Mouse (Mus musculus): ENCODE data around the gene Rasa3. TPM values are rescaled to one million over a fixed set of nuclear protein-coding genes. Genes with fewer than 3 reads are reported as not detected.

Rasa3 gene
- polyA plus RNA-seq, 1 experiment from 2014 or later, result 20.2 TPM

DNA sequence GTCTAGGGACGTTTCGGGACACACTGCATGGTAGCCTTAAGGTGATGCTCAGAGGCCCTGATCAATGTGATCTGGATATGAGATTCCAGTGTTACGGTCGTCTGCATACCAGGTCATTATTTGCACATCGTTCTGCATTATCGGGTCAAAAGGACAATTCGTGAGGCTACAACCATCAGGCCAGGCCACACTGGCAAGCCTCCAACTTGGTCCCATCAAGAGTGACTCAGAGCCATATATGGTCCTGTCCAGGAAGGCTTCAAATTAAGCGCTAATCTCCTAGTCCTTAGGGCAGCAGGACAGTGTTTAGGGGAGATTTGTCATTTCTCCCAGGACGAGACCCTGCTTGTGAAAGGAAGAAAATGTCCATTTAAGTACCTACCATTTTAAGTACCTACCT is 63.3 kb downstream of the Rasa3 start:
- Histone ChIP-seq H3K27me3 (no peaks in the 10 kb centered on the region), H3K4me1 (replicated peaks) (peaks cover 10% of the 10 kb centered on the region; the same call in 1 of the 2 replicates), H3K4me2 (no peak overlapping the region), H3K36me3 (peaks cover 19% of the 10 kb centered on the region), H3K9ac (replicated peaks) (no peak overlapping the region), H3K9me3 (0 out of 2 replicates have a peak, but pooled peaks cover 7% of the 10 kb centered on the region), H3K4me3 (replicated peaks) (no peak overlapping the region), H3K27ac (no peak overlapping the region)
- ATAC-seq (ENCODE audit: insufficient number of reproducible peaks, insufficient read depth, low FRiP score, low TSS enrichment, low read depth), result no peak
- WGBS, result 87% methylated on average over 9 of the region's 9 CpGs

DNA sequence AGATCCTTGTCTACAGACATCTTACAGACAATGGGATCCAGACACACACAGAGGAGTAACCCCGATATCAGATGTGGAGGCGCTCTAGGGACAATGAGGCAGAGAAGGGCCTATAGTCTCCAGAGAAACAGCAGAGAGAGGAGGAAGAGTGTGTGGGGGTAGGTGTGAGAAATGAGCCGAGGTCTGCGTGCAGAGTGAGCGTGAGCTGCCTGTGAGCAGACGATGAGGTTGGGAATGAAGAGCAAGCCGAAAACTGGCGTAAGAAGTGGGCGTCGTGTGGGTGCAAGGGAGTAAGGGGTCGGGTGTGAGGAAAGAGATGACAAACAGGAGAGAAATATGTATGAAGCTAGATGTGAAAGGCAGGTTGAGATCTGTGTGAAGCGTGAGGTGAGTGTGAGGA is 65.7 kb downstream of the Rasa3 start:
- Histone ChIP-seq H3K9ac (replicated peaks) (no peak overlapping the region), H3K27ac (no peak overlapping the region), H3K27me3 (no peaks in the 10 kb centered on the region), H3K36me3 (peaks cover 19% of the 10 kb centered on the region), H3K4me1 (replicated peaks) (peaks cover 10% of the 10 kb centered on the region; the same call in 1 of the 2 replicates), H3K9me3 (0 out of 2 replicates have a peak, but pooled peaks cover 7% of the 10 kb centered on the region), H3K4me2 (no peak overlapping the region), H3K4me3 (replicated peaks) (no peak overlapping the region)
- no peak for ATAC-seq (ENCODE audit: insufficient number of reproducible peaks, insufficient read depth, low FRiP score, low TSS enrichment, low read depth)
- WGBS, result 92% methylated on average over 12 of the region's 12 CpGs

DNA sequence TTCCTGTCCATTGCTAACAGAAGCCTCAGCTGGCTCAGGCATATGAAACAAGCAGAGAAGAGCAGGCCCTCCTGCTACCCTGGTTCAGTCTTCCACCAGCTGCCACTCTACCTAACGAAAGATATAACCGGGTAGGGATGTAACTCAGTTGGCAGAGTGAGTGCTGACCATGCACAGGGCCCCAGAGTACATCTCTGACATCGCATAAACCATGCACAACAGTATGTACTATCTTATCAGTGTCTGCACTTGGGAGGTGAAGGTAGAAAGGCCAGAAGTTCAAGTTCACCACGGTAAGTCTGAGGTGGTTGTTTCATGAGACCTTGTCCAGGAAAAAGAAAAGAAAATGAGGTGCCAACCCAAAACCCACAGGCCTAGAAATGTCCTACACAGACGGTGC is 67.4 kb downstream of the Rasa3 start:
- no peaks in the 10 kb centered on the region for H3K27me3 ChIP-seq
- H3K27ac ChIP-seq, result no peak overlapping the region
- H3K4me3 ChIP-seq (replicated peaks), result no peak overlapping the region
- H3K4me1 ChIP-seq (replicated peaks), result peaks cover 6% of the 10 kb centered on the region; the same call in 1 of the 2 replicates
- no peak overlapping the region for H3K9ac ChIP-seq (replicated peaks)
- no peak for ATAC-seq (ENCODE audit: insufficient number of reproducible peaks, insufficient read depth, low FRiP score, low TSS enrichment, low read depth)
- H3K4me2 ChIP-seq, result no peak overlapping the region
- H3K9me3 ChIP-seq, result 0 out of 2 replicates have a peak, but pooled peaks cover 7% of the 10 kb centered on the region
- peaks cover 19% of the 10 kb centered on the region for H3K36me3 ChIP-seq
- WGBS, result 85% methylated on average over 5 of the region's 5 CpGs

DNA sequence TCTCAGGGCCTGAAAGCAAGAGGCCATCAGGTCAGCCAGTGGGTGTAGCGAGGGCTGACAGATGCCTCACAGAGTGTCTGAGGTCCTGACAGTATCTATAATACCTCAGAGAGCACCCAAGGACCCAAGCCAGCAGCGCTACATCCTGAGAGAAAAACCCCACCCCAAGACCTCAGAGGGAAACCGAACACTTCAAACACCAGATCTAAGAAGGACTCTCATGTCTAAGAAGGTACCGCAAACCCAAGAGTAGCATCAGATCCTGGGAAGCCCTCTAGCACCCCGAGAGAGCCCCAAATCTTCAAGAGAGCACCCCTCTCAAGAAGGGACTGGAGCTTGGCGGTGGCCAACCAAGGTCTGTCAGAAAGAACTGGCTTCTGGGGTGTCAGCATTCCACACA is 68.5 kb downstream of the Rasa3 start:
- Histone ChIP-seq H3K4me1 (replicated peaks) (no peaks in the 10 kb centered on the region), H3K27ac (no peak overlapping the region)
- WGBS, result 90% methylated on average over 6 of the region's 6 CpGs

DNA sequence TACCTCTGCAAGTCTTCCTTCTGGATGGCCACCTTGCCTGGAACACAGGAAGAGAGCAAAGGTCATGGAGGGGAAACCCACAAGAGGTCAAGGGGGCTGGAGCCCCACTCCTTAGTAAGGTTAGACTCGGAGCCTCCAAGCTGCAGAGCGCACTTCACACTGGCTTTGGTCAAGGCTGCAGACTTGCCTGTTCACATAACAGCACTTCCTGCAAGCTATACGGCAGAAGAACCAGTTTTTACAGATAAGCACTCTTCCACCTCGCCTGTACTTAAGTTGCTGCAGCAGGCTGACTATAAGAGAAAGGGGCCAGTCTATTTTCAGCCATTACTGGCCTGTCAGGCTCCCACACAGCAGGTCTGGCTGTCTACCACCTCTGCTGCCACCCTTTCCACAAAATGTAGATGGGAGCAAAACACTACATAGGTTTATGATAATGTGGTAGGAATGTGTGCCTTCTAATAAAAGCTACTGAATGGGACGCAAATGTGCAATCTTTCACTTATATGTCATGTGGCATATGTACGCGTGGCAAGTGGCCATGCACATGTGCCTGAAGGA is 71.4 kb downstream of the Rasa3 start:
- no peak for ATAC-seq (ENCODE audit: insufficient number of reproducible peaks, insufficient read depth, low FRiP score, low TSS enrichment, low read depth)

More for the DNA sequence above, 68.5 kb downstream of the Rasa3 start:
- Histone ChIP-seq H3K4me2 (no peak overlapping the region), H3K4me3 (replicated peaks) (no peak overlapping the region), H3K27me3 (no peaks in the 10 kb centered on the region), H3K9me3 (0 out of 2 replicates have a peak, but pooled peaks cover 7% of the 10 kb centered on the region), H3K36me3 (peaks cover 19% of the 10 kb centered on the region), H3K9ac (replicated peaks) (no peak overlapping the region)
- no peak for ATAC-seq (ENCODE audit: insufficient number of reproducible peaks, insufficient read depth, low FRiP score, low TSS enrichment, low read depth)

DNA sequence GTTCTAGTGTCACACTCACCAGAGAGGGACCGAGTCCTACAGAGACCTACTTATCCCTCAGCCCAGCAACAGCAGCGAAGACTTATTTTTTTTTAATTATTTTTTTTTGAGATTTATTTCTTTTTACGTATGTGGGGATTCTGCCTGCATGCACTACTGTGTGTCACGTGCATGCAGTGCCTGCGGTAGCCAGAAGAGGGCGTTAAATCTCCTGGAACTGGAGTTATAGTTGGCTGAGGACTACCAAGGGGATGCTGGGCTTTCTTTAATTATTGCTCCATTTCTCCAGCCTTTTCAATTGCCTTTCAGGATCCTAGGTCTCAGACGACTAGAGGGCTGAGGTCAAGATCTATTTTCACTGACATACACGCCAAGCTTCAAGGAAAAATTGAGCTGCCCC is 74.8 kb downstream of the Rasa3 start:
- Histone ChIP-seq H3K4me1 (replicated peaks) (no peaks in the 10 kb centered on the region), H3K36me3 (peaks cover 3% of the 10 kb centered on the region; the same call in 1 of the 2 replicates), H3K27ac (no peak overlapping the region), H3K9ac (replicated peaks) (no peak overlapping the region), H3K4me2 (no peak overlapping the region), H3K4me3 (replicated peaks) (no peak overlapping the region), H3K27me3 (no peaks in the 10 kb centered on the region), H3K9me3 (no peaks in the 10 kb centered on the region)
- no peak for ATAC-seq (ENCODE audit: insufficient number of reproducible peaks, insufficient read depth, low FRiP score, low TSS enrichment, low read depth)
- 63% methylated on average over 8 of the region's 8 CpGs for WGBS

More for the DNA sequence above, 71.4 kb downstream of the Rasa3 start:
- 80% methylated on average over 7 of the region's 7 CpGs for WGBS
- Histone ChIP-seq H3K4me3 (replicated peaks) (no peak overlapping the region), H3K9me3 (no peaks in the 10 kb centered on the region), H3K9ac (replicated peaks) (no peak overlapping the region), H3K27me3 (no peaks in the 10 kb centered on the region), H3K4me2 (no peak overlapping the region), H3K36me3 (no peaks in the 10 kb centered on the region), H3K4me1 (replicated peaks) (no peaks in the 10 kb centered on the region), H3K27ac (no peak overlapping the region)

DNA sequence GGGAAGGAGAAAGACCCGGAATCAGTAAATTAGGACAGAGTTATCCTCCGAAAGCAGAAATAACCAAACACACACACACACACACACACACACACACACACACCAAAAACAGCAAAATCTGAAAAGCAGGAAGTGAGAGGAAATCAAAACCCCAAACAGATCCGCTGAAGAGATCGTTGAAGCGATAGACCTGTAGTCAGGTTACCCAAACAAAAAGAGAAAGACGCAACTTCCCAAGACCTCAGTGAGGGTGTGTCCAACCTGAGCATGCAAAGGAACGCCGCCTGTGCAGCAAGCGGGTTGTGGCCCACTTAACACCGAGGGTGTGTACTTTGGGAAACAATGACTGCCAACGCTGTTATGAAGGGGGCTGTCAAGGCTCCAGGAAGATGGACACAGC is 76.2 kb downstream of the Rasa3 start:
- Histone ChIP-seq H3K4me2 (no peak overlapping the region), H3K27me3 (no peaks in the 10 kb centered on the region), H3K27ac (no peak overlapping the region), H3K36me3 (peaks cover 12% of the 10 kb centered on the region; the same call in 1 of the 2 replicates), H3K9ac (replicated peaks) (no peak overlapping the region), H3K9me3 (no peaks in the 10 kb centered on the region), H3K4me1 (replicated peaks) (no peaks in the 10 kb centered on the region), H3K4me3 (replicated peaks) (no peak overlapping the region)
- ATAC-seq (ENCODE audit: insufficient number of reproducible peaks, insufficient read depth, low FRiP score, low TSS enrichment, low read depth), result no peak
- 92% methylated on average over 11 of the region's 11 CpGs for WGBS

DNA sequence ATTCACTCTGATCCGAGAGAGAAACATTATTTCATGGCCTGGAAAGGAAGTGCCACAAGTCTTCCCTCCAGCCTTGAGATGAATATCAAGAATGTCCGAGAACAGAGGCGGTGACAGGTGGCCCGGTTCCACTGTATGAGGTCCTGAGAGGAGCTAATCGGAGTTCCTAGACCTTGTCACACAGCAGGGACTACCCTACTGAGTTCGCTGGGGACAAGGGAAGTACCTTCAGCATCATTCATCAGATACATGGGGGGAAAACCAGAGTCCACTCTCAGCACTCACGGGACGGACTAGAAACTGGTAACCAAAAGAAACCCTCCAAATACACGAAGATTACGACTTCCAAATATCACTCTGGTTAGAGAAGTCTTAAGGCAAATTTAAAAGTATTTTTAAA is 76.7 kb downstream of the Rasa3 start:
- H3K9me3 ChIP-seq, result no peaks in the 10 kb centered on the region
- H3K36me3 ChIP-seq, result peaks cover 14% of the 10 kb centered on the region; the same call in 1 of the 2 replicates
- H3K4me1 ChIP-seq (replicated peaks), result no peaks in the 10 kb centered on the region
- no peak overlapping the region for H3K27ac ChIP-seq
- WGBS, result 88% methylated on average over 10 of the region's 10 CpGs
- ATAC-seq (ENCODE audit: insufficient number of reproducible peaks, insufficient read depth, low FRiP score, low TSS enrichment, low read depth), result no peak
- no peak overlapping the region for H3K9ac ChIP-seq (replicated peaks)
- H3K4me2 ChIP-seq, result no peak overlapping the region
- no peaks in the 10 kb centered on the region for H3K27me3 ChIP-seq
- no peak overlapping the region for H3K4me3 ChIP-seq (replicated peaks)

DNA sequence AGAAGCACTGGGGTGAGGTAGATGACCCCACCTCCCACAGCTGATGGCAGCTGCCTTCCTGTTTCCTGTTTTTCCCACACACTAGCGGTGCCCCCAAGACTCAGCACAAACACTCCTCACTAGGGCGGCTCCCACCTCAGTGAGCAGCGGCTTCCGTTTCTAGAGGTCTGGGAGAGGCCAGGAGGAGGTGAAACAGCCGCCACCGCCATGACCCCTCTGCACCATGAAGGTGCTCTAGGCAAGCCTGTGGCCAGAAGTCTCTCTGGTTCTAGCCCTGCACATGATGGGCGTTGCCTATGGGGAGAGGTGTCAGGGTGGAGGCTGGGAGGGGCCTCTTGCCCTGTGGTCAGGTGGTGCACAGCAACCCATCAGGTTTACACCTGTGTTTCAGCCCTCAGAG is 77.2 kb downstream of the Rasa3 start:
- no peaks in the 10 kb centered on the region for H3K27me3 ChIP-seq
- no peak overlapping the region for H3K27ac ChIP-seq
- H3K9me3 ChIP-seq, result no peaks in the 10 kb centered on the region
- H3K4me3 ChIP-seq (replicated peaks), result no peak overlapping the region
- WGBS, result 72% methylated on average over 7 of the region's 7 CpGs
- peaks cover 14% of the 10 kb centered on the region; the same call in 1 of the 2 replicates for H3K36me3 ChIP-seq
- no peak overlapping the region for H3K9ac ChIP-seq (replicated peaks)
- H3K4me1 ChIP-seq (replicated peaks), result no peaks in the 10 kb centered on the region
- no peak overlapping the region for H3K4me2 ChIP-seq
- no peak for ATAC-seq (ENCODE audit: insufficient number of reproducible peaks, insufficient read depth, low FRiP score, low TSS enrichment, low read depth)

DNA sequence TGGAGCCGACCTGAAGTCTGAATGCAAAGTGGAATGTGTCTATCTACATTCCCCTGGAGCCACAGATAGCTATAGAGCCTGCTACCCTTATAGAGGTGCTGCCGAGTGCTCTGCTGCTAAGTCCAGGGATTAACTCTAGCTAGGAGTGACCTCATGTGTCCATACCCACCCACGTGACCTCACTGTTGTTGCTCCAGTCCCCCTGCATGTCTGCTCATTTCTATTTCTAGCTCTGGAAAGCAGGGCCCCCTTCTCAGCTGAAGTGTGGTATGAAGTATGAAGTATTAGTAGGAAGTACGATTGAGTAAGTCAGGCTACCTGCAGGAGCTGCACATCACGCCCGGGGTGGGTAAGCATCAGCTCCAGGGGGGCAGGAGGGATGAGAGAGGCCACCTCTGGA is 79.6 kb downstream of the Rasa3 start:
- Histone ChIP-seq H3K4me3 (replicated peaks) (no peak overlapping the region), H3K27ac (no peak overlapping the region), H3K4me1 (replicated peaks) (no peaks in the 10 kb centered on the region), H3K9ac (replicated peaks) (no peak overlapping the region), H3K9me3 (no peaks in the 10 kb centered on the region), H3K4me2 (no peak overlapping the region), H3K36me3 (peaks cover 14% of the 10 kb centered on the region; the same call in 1 of the 2 replicates), H3K27me3 (no peaks in the 10 kb centered on the region)
- ATAC-seq (ENCODE audit: insufficient number of reproducible peaks, insufficient read depth, low FRiP score, low TSS enrichment, low read depth), result no peak
- WGBS, result 88% methylated on average over 6 of the region's 6 CpGs

DNA sequence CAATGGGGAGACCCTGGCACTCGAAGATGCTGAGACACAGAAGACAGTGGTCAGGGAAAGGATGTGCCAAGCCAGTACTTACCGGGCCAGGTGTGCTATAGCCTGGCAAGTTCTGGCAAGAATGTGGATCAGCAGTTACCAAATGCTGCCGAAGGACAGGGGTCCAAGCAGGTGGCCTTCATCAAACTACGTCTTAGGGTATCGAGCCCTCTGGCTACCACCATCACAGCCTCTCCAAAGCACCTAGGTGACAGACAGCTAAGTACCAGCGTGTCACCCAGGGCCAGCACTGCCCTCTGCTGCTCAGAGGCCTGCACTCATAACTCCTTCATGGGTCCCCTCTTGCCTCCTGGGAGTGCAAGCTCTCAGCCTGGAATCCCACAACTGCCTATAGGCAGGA is 81.5 kb downstream of the Rasa3 start:
- Histone ChIP-seq H3K27ac (no peak overlapping the region), H3K9ac (replicated peaks) (no peak overlapping the region), H3K4me3 (replicated peaks) (no peak overlapping the region), H3K9me3 (no peaks in the 10 kb centered on the region), H3K27me3 (no peaks in the 10 kb centered on the region), H3K4me2 (no peak overlapping the region), H3K4me1 (replicated peaks) (no peaks in the 10 kb centered on the region), H3K36me3 (peaks cover 14% of the 10 kb centered on the region; the same call in 1 of the 2 replicates)
- no peak for ATAC-seq (ENCODE audit: insufficient number of reproducible peaks, insufficient read depth, low FRiP score, low TSS enrichment, low read depth)
- WGBS, result 84% methylated on average over 6 of the region's 6 CpGs

DNA sequence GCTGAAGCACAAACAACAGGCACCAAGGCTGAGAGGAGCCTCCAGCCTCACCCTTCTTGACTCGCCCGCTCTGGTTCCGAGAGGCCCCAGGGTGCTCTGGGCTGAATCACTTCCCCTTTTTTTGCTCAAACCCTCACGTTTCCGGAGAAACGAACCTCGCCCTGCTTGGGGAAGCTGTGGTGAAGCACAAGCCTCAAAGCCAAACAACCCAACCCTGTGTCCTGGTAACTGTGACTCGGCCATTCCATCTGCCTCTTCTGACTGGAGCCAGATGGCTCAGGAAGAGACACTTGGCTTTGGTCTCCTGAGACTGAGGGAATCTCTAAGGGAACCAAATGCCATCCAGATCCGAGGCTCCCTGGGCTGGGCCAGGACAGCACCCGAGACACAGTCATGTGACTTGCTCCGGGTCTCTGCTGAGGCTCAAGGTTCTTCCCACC is 82.5 kb downstream of the Rasa3 start:
- no peak overlapping the region for H3K27ac ChIP-seq
- H3K9me3 ChIP-seq, result no peaks in the 10 kb centered on the region
- no peak overlapping the region for H3K4me2 ChIP-seq
- no peaks in the 10 kb centered on the region for H3K4me1 ChIP-seq (replicated peaks)
- peaks cover 14% of the 10 kb centered on the region; the same call in 1 of the 2 replicates for H3K36me3 ChIP-seq
- 70% methylated on average over 11 of the region's 11 CpGs for WGBS
- no peak for ATAC-seq (ENCODE audit: insufficient number of reproducible peaks, insufficient read depth, low FRiP score, low TSS enrichment, low read depth)
- no peak overlapping the region for H3K4me3 ChIP-seq (replicated peaks)
- no peak overlapping the region for H3K9ac ChIP-seq (replicated peaks)
- H3K27me3 ChIP-seq, result no peaks in the 10 kb centered on the region

Data from limb, embryonic 12.5 days (tissue).